Mouse (Mus musculus) neural tube, embryonic 14.5 days (tissue): ENCODE measurements around the gene Hmcn1. TPM values are rescaled to one million over a fixed set of nuclear protein-coding genes. Genes with fewer than 3 reads are reported as not detected.

Experiments
- ATAC-seq: fragments of 200-750 bp; cut with Nextera tagmentation; 2 replicates; pipeline ENCODE4 v1.8.0; 2017; ENCODE audit warnings: low read depth, mild to moderate bottlenecking, moderate TSS enrichment, moderate library complexity
- H3K27ac ChIP-seq: fragments of 300-500 bp; sonication (generic); 2 replicates; pipeline ENCODE4 v1.5.1; 2014; ENCODE audit warnings: low read depth, mild to moderate bottlenecking, control low read depth, low read length, moderate library complexity, mixed read lengths
- H3K27me3 ChIP-seq: fragments of 300-500 bp; sonication (generic); 2 replicates; pipeline ENCODE4 v1.6.1; 2014; ENCODE audit warnings: low read length; ENCODE audit not compliant: control insufficient read depth, insufficient read depth
- H3K36me3 ChIP-seq: fragments of 300-500 bp; sonication (generic); 2 replicates; pipeline ENCODE4 v1.6.1; 2014; ENCODE audit warnings: low read length, mixed read lengths; ENCODE audit not compliant: control insufficient read depth, insufficient read depth
- H3K4me1 ChIP-seq: fragments of 300-500 bp; sonication (generic); 2 replicates; pipeline ENCODE4 v1.6.1; 2014; ENCODE audit warnings: low read length; ENCODE audit not compliant: control insufficient read depth, insufficient read depth
- H3K4me2 ChIP-seq: fragments of 300-500 bp; sonication (generic); 2 replicates; pipeline ENCODE4 v1.6.1; 2014; ENCODE audit warnings: mild to moderate bottlenecking, low read depth, low read length, control low read depth
- H3K4me3 ChIP-seq: fragments of 300-500 bp; sonication (generic); 2 replicates; pipeline ENCODE4 v1.5.1; 2014; ENCODE audit warnings: low read depth, low read length, control low read depth, mixed read lengths
- H3K9ac ChIP-seq: fragments of 300-500 bp; sonication (generic); replicated peaks from 2 replicates; pipeline ENCODE4 v1.6.1; 2014; ENCODE audit warnings: low read depth, mild to moderate bottlenecking, control low read depth, low read length, mixed read lengths
- H3K9me3 ChIP-seq: fragments of 300-500 bp; sonication (generic); 2 replicates; pipeline ENCODE4 v1.6.1; 2016; ENCODE audit warnings: low read length; ENCODE audit not compliant: control insufficient read depth
- WGBS: fragments of 180-500 bp; shearing (Covaris S2); extraction: QIAGEN DNeasy Blood & Tissue Kit; methylation state at CpG from one replicate; pipeline ENCODE4 v1.1.7; 2014; 5-methylcytosine and 5-hydroxymethylcytosine counted together
- polyA plus RNA-seq: library from polyadenylated mRNA; unstranded; fragments of >200 nt; fragmentation: Nextera tagmentation; extraction: Ambion mirVana; gene quantifications from 2 replicates; pipeline ENCODE4 v1.2.1, GENCODE M21; 2014

The Hmcn1 gene
- polyA plus RNA-seq, 1 experiment from 2014 or later, result 1.6 TPM

DNA sequence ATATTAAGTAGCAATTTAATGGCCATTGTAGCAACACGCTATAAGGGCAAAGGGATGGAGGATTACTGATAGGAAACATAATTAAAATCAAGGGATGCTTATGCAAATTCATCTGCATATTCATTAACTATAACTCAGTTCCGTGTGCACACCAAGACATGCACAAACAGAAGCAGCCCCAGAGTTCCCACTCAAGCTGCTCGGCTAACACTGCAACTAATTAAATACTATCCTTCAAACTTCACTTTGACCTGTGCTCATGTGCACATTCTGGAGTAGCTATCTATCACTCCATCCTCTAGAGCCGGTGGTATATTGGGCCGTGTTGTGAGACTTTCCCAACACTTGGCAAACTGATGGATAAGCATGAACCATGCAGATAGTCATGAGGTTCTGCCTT, 119.2 kb downstream of the Hmcn1 start:
- no peak overlapping the region for H3K9ac ChIP-seq
- 79% methylated on average over 5 of the region's 5 CpGs for whole genome bisulfite sequencing
- no peak overlapping the region for H3K4me3 ChIP-seq
- H3K27me3 ChIP-seq, result no peaks in the 10 kb centered on the region
- H3K4me2 ChIP-seq, result no peak overlapping the region
- ATAC-seq, result no peak; the same call in 1 of the 2 replicates
- H3K36me3 ChIP-seq, result no peaks in the 10 kb centered on the region
- no peaks in the 10 kb centered on the region for H3K4me1 ChIP-seq
- no peak overlapping the region for H3K27ac ChIP-seq
- no peaks in the 10 kb centered on the region for H3K9me3 ChIP-seq

DNA sequence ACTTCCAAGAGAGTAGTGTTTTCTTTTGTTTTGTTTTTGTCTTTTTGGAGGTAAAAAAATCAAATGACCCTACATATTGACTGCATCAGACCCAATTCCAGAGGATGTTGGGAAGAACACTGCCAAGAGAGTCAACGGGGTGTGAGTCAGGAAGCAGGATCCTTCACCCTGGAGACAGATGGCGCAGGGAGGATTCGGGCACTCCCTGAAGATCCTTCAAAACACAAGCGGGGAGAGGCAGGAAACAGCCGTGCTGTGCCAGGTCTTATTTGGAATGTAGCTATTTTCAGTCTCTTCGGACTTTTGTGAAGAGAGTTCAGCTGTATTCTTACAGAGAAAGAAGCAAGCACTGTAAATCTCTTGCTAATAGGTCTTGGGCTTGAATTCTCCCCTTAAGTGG, 120.0 kb downstream of the Hmcn1 start:
- Histone ChIP-seq H3K9ac (no peak overlapping the region), H3K27me3 (no peaks in the 10 kb centered on the region), H3K4me1 (no peaks in the 10 kb centered on the region), H3K9me3 (no peaks in the 10 kb centered on the region), H3K4me3 (no peak overlapping the region), H3K27ac (no peak overlapping the region), H3K36me3 (no peaks in the 10 kb centered on the region), H3K4me2 (no peak overlapping the region)
- ATAC-seq, result no peak
- 65% methylated on average over 6 of the region's 6 CpGs for WGBS

DNA sequence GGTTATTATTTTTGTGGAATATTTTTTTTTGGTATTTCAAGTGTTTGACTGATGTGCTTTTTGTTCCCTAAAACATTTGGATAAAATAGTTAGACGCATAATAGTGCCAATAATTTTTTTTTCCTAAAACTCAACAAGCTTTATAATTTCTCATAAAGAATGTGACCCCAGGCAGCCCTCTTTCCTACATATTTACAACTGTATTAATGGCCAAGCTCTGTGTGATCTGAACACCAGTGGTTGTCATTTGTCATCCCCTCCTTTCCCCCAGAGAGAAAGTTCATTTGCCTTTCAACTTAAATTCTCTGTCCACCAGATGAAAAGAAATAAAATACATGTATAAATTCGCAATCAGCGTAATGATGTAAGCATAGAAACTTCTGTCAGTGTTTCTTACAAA, 121.1 kb downstream of the Hmcn1 start:
- Histone ChIP-seq H3K4me2 (no peak overlapping the region), H3K36me3 (no peaks in the 10 kb centered on the region), H3K9ac (no peak overlapping the region), H3K4me1 (no peaks in the 10 kb centered on the region), H3K27ac (no peak overlapping the region), H3K9me3 (no peaks in the 10 kb centered on the region), H3K4me3 (no peak overlapping the region), H3K27me3 (no peaks in the 10 kb centered on the region)
- 80% methylated on average over 3 of the region's 3 CpGs for WGBS
- ATAC-seq, result no peak

DNA sequence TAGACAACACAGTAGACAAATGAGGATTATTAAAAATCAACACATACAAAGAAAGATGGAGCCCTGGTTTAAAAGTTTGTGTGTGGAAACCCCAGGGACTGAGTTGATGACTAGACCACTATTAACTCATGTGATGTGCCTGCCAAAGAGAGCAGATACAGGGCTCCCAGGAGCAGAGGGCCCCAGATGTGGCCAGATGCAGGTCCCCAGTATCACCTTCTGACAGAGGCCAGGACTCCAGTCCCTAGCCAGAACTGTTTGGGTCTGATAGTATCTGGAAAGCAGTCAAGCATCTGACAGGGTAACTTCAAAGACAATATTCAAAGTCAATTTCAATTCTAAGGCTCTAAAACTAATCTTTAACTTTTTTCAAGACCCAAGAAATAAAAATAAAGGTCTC, 124.0 kb downstream of the Hmcn1 start:
- Histone ChIP-seq H3K9ac (no peak overlapping the region), H3K4me2 (no peak overlapping the region), H3K36me3 (no peaks in the 10 kb centered on the region), H3K4me1 (no peaks in the 10 kb centered on the region), H3K27me3 (no peaks in the 10 kb centered on the region), H3K9me3 (no peaks in the 10 kb centered on the region), H3K4me3 (no peak overlapping the region), H3K27ac (no peak overlapping the region)
- ATAC-seq, result no peak

DNA sequence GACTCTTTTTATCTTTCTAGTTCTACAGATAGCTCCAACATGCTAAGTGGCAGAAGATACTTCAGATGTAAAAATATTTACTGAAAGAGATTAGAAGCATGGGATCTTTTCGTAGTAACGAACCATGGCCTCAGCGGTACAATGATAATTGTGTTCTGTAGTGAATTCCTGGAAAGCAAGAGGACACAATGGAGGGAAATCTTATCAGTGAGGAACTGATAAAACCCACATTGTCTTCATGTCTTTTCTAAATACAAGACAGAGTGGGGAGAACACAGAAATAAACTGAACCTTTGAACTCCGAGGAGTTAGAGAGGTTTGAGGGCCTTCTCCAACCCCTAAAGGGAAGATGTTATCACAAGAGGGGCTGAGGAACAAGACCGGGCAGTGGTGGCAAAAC, 126.6 kb downstream of the Hmcn1 start:
- no peak for ATAC-seq
- 85% methylated on average over 5 of the region's 5 CpGs for WGBS
- H3K4me2 ChIP-seq, result no peak overlapping the region
- H3K36me3 ChIP-seq, result no peaks in the 10 kb centered on the region
- no peaks in the 10 kb centered on the region for H3K9me3 ChIP-seq
- H3K27ac ChIP-seq, result no peak overlapping the region
- no peak overlapping the region for H3K4me3 ChIP-seq
- H3K4me1 ChIP-seq, result no peaks in the 10 kb centered on the region
- H3K9ac ChIP-seq, result no peak overlapping the region
- no peaks in the 10 kb centered on the region for H3K27me3 ChIP-seq

DNA sequence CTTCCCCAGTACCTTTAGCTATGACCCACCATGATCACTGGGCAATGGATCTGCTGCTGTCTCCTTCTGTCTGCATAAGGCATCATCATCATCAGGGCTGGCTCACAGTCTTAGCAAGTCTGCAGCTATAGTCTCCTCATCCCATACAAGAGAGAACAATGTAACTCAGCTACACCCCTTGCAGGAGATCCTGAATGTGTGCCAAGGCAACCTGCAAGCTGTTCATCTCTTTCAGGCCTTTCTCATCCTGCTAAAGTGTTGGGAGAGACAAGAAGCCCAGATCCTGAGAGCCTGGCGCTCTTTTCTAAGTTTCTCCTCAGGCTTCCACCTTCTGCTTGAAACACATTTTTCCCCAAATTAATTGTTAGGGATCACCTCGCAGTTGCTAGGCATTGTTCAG, 135.5 kb downstream of the Hmcn1 start:
- no peaks in the 10 kb centered on the region for H3K9me3 ChIP-seq
- no peak overlapping the region for H3K27ac ChIP-seq
- H3K27me3 ChIP-seq, result no peaks in the 10 kb centered on the region
- H3K4me2 ChIP-seq, result no peak overlapping the region
- H3K4me1 ChIP-seq, result no peaks in the 10 kb centered on the region
- no peak for ATAC-seq
- H3K4me3 ChIP-seq, result no peak overlapping the region
- H3K9ac ChIP-seq, result no peak overlapping the region
- WGBS, result 58% methylated on average over 2 of the region's 2 CpGs
- no peaks in the 10 kb centered on the region for H3K36me3 ChIP-seq

DNA sequence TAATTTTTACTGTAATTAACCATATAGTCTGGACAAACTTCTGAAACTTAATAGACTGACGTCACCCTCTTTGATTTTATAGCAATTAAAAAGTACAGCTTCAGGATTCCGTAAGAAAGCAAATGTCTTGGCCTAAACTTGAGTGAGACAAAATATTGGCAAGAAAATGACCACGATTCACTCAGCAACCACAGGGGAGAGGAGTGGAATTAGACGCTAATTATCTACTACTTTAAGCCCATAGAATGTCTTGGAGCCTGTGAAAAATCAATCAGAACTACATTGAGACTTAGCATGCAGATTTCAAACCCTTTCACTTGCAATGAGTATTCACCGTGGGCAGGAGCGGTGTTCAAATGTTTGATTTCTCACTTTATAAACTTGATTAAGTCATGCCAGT, 159.8 kb downstream of the Hmcn1 start:
- ATAC-seq, result no peak
- H3K27ac ChIP-seq, result no peak overlapping the region
- no peak overlapping the region for H3K4me2 ChIP-seq
- no peaks in the 10 kb centered on the region for H3K4me1 ChIP-seq
- H3K36me3 ChIP-seq, result no peaks in the 10 kb centered on the region
- no peak overlapping the region for H3K4me3 ChIP-seq
- H3K9ac ChIP-seq, result no peak overlapping the region
- 58% methylated on average over 6 of the region's 6 CpGs for WGBS
- no peaks in the 10 kb centered on the region for H3K9me3 ChIP-seq
- H3K27me3 ChIP-seq, result no peaks in the 10 kb centered on the region

DNA sequence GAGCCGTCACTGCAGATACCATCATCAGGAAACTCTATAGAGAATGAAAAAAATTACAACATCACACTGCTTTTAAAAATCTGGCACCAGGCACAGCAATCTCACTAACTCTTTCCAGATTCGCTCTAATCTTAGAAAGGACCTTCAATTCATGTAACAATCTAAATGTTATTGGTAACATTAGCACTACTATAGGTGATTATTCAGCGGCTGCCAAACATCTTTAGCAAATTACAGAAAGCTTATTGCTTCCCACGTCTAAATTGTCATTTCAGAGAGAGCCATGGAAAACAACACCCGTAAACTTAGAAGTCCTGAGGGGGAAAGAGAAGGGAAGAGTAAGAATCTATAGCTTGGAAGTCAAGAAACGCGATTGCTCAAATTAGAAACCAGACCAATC, 163.4 kb downstream of the Hmcn1 start:
- no peak for ATAC-seq
- Histone ChIP-seq H3K4me2 (no peak overlapping the region), H3K4me3 (no peak overlapping the region), H3K27me3 (no peaks in the 10 kb centered on the region), H3K36me3 (no peaks in the 10 kb centered on the region), H3K4me1 (no peaks in the 10 kb centered on the region), H3K9me3 (no peaks in the 10 kb centered on the region), H3K27ac (no peak overlapping the region), H3K9ac (no peak overlapping the region)
- 65% methylated on average over 7 of the region's 7 CpGs for WGBS

DNA sequence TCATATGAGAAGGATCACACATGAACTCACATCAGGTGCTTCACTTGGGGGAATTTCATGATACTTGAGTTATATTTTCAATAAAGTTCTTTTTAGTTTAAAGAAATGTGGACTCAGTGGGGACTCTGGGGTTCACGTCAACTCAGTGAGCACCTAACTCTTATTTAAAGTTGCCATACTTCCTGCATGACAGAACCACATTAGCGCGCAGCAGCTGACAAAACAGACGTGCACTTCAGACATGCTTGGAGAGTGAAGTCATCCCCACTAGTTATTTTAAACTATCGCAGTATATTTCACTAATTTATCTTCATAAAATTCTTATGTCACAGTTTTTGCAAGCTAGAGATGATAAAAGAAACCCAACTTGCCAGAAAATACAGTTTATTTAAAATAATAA, 166.1 kb downstream of the Hmcn1 start:
- Histone ChIP-seq H3K4me2 (no peak overlapping the region), H3K4me3 (no peak overlapping the region), H3K27me3 (no peaks in the 10 kb centered on the region), H3K9me3 (no peaks in the 10 kb centered on the region), H3K36me3 (no peaks in the 10 kb centered on the region), H3K9ac (no peak overlapping the region), H3K4me1 (no peaks in the 10 kb centered on the region), H3K27ac (no peak overlapping the region)
- ATAC-seq, result no peak
- 78% methylated on average over 5 of the region's 5 CpGs for WGBS
